Mouse (Mus musculus): ENCODE results near the gene Angptl3.

Gene Angptl3

DNA sequence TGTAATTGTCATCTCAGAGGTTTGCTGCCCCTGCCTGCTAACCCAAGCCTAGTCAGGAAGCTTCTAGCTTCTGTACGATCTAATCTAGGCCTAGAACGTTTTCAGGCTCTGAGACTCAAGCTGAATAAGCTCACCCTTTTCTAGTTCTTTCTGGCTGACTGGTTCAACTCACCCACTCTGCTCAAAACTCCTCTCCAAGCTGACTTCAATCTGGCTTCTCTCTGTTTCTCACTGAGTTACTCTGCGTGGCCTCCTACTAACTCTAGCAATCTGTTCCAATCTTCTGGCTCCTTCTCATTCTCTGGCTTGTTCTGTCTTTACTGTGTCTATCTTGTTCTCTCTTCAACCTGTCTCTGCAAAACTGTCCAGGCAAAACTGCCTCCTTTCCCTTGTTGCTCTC, 53.1 kb downstream of the Angptl3 start:
- Histone ChIP-seq H3K27me3 (ENCODE audit: control insufficient read depth, insufficient read depth, low read length, poor library complexity, severe bottlenecking) (no peaks in the 10 kb centered on the region), H3K36me3 (ENCODE audit: control insufficient read depth, insufficient read depth, low read length, poor library complexity, severe bottlenecking) (no peaks in the 10 kb centered on the region)
- DNase-seq (ENCODE audit: low read depth, low spot score) = no peak

DNA sequence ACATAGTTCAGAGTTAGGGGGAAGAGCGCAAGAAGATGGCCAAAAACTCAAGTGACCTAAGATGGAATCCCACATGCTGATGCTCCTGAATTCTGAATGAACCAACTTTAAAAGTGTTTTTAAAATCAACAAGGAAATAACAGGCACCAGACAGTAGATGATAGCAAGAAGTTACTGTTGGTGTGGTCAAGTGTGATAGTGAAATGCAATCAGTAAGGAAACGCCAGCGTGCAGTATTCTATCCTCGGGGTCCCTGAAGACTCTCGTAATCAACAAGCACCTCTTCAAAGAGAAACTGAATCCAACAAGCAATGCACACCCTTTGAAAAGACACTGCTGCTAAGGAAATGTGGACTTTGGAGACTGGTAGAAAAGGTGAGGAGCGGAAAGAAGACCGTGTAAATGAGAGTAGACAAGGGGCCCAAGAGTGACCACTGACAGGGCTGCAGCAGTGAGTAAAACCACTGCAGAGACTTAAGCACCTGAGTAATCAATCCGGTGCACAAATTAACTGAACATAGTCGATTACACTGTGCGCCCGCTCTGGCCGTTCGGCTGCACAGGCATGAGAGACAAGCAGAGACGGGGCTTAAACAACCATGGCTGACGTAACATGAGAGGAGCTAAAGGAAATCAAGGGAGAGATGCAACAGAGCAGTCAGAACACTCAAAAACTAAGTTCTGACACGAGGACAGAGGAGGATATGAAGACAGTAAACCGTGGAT, 57.2 kb downstream of the Angptl3 start:
- Histone ChIP-seq H3K27me3 (ENCODE audit: control insufficient read depth, insufficient read depth, low read length, poor library complexity, severe bottlenecking) (no peaks in the 10 kb centered on the region), H3K36me3 (ENCODE audit: control insufficient read depth, insufficient read depth, low read length, poor library complexity, severe bottlenecking) (no peaks in the 10 kb centered on the region)
- no peak for DNase-seq (ENCODE audit: low read depth, low spot score)

DNA sequence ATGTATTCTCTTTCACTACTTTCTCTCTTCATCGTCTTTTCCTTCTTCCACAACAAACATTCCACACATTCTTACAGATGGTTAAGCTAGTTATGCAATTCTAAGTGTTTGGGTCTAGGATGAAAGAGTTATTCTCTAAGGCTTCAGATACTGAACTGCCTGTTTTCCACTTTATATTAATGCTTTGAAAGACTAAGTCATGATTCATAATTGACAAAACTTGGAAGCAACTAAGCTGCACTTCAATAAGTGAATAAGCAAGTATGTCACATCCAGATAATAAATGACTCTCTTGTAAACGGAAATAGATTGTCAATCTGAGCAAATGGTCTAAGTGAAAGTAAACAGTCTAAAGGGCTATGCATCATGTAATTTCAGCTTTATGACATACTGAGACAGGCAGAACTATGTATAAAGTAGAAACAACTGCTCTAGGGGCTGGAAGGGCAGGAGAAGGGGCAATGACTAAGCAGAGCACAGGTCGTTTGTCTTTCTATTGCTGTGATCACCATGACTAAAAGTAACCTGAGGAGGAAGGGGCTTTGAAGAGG, 60.5 kb downstream of the Angptl3 start:
- H3K27me3 ChIP-seq (ENCODE audit: control insufficient read depth, insufficient read depth, low read length, poor library complexity, severe bottlenecking) = no peaks in the 10 kb centered on the region
- no peak for DNase-seq (ENCODE audit: low read depth, low spot score)
- no peaks in the 10 kb centered on the region for H3K36me3 ChIP-seq (ENCODE audit: control insufficient read depth, insufficient read depth, low read length, poor library complexity, severe bottlenecking)

DNA sequence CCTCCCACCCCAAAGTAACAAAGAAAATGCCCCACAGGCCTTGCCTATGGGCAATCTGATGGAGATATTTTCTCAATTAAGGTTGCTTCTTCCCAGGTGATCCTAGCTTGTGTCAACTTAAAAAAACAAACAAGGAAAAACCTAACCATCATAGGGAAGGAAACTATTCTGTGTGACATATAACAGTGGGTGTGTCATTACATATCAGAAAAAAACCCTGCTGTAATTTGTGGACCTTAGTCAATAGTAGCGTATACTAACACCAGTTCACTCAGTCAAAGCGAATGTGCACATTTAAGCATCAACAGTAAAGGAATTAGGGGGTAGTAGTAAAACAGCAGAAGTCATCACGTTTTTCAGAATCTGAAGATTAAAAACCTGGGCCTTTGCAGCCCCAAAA, 61.0 kb downstream of the Angptl3 start:
- no peaks in the 10 kb centered on the region for H3K27me3 ChIP-seq (ENCODE audit: control insufficient read depth, insufficient read depth, low read length, poor library complexity, severe bottlenecking)
- no peaks in the 10 kb centered on the region for H3K36me3 ChIP-seq (ENCODE audit: control insufficient read depth, insufficient read depth, low read length, poor library complexity, severe bottlenecking)
- no peak for DNase-seq (ENCODE audit: low read depth, low spot score)

Data from splenic B cell, adult 2 months (primary cell).